Mouse (Mus musculus): Measurements from ENCODE around the gene Plpp1.

GRCm38 (mm10) chr13:112805529-112805928, 4.9 kb downstream of the Plpp1 start:
- TF ChIP-seq CTCF (IDR thresholded peaks at IDR 0.05; ENCODE audit: low read depth, low read length) (no peak), POLR2AphosphoS5 (IDR thresholded peaks at IDR 0.05; ENCODE audit: insufficient replicate concordance, low read depth, low read length) (no peak), TAL1 (conservative IDR thresholded peaks at IDR 0.05; ENCODE audit: low read depth, low read length) (no peak)
